Mouse (Mus musculus) midbrain, embryonic 12.5 days (tissue): ENCODE measurements around the gene Inip. TPM values are rescaled to one million over a fixed set of nuclear protein-coding genes. Genes with fewer than 3 reads are reported as not detected.

Experiments used
- ATAC-seq: fragments of 200-750 bp; cut with Nextera tagmentation; 2 replicates; pipeline ENCODE4 v1.8.0; 2017; ENCODE audit warnings: low read depth, moderate TSS enrichment, moderate library complexity; ENCODE audit not compliant: low FRiP score
- H3K27ac ChIP-seq: fragments of 300-500 bp; sonication (generic); replicated peaks from 2 replicates; pipeline ENCODE4 v1.5.1; 2016; ENCODE audit warnings: mild to moderate bottlenecking
- H3K27me3 ChIP-seq: fragments of 300-500 bp; sonication (generic); 2 replicates; pipeline ENCODE4 v1.6.1; 2016; ENCODE audit warnings: mild to moderate bottlenecking
- H3K36me3 ChIP-seq: fragments of 300-500 bp; sonication (generic); 2 replicates; pipeline ENCODE4 v1.6.1; 2016
- H3K4me1 ChIP-seq: fragments of 300-500 bp; sonication (generic); 2 replicates; pipeline ENCODE4 v1.6.1; 2016
- H3K4me2 ChIP-seq: fragments of 300-500 bp; sonication (generic); replicated peaks from 2 replicates; pipeline ENCODE4 v1.6.1; 2016; ENCODE audit warnings: mild to moderate bottlenecking, moderate library complexity
- H3K4me3 ChIP-seq: fragments of 300-500 bp; sonication (generic); 2 replicates; pipeline ENCODE4 v1.5.1; 2016; ENCODE audit warnings: mild to moderate bottlenecking
- H3K9ac ChIP-seq: fragments of 300-500 bp; sonication (generic); replicated peaks from 2 replicates; pipeline ENCODE4 v1.6.1; 2016; ENCODE audit warnings: mild to moderate bottlenecking, moderate library complexity
- H3K9me3 ChIP-seq: fragments of 300-500 bp; sonication (generic); 2 replicates; pipeline ENCODE4 v1.6.1; 2016; ENCODE audit warnings: mild to moderate bottlenecking
- WGBS: fragments of 180-500 bp; shearing (Covaris S2); methylation state at CpG from one replicate; pipeline ENCODE4 v1.1.7; 2016; 5-methylcytosine and 5-hydroxymethylcytosine counted together
- polyA plus RNA-seq: library from polyadenylated mRNA; unstranded; fragments of >200 nt; fragmentation: Nextera tagmentation; extraction: Ambion mirVana; gene quantifications from 2 replicates; pipeline ENCODE4 v1.2.1, GENCODE M21; 2016

Inip gene
- polyA plus RNA-seq, 1 experiment from 2014 or later = 94.5 TPM

DNA sequence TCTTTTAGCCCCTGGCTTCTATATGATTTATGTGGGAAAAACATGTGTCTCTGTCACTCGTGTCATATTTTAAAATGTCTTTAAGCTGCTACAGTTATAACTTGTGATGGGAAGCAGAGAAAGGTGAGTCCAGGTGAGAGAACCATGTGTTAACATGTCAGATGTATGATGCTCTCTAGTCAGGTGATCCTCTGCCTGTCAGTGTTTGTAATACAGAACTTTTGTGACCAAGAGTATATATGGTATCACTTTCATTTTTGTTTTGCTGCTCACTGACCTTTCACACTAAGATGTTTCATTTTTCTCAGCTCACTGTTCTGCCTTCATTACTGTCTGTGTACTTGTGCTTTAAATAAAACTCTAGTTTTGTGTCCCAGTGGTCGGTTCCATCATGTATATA lies 72.5 kb downstream of the Inip start:
- Histone ChIP-seq H3K27ac (no peak overlapping the region), H3K36me3 (no peaks in the 10 kb centered on the region), H3K4me2 (no peak overlapping the region), H3K9ac (no peak overlapping the region), H3K4me3 (no peak overlapping the region), H3K27me3 (no peaks in the 10 kb centered on the region), H3K9me3 (no peaks in the 10 kb centered on the region), H3K4me1 (peaks cover 10% of the 10 kb centered on the region)
- ATAC-seq = no peak
- 89% methylated on average over 2 of the region's 2 CpGs for WGBS

DNA sequence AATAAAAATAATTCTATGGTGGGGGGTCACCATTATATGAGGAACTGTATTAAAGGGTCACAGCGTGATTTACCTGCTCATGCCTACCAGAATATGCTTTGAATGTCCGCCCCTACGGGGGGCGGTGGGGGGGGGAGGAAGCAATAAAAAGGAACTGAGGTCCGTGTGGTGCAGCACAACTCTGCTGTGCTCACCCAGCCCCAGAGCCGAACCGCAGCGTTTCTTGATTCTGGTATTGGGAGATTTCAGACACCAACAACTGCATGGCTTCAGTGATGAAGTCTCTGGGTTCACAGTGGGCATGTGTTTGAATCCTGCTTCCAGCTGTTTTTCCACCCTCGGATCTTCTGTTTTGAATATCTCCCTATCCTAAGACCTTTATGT lies 73.5 kb downstream of the Inip start:
- peaks cover 10% of the 10 kb centered on the region for H3K4me1 ChIP-seq
- peak; percentile 23; the same call in 1 of the 2 replicates for ATAC-seq
- H3K9ac ChIP-seq = no peak overlapping the region
- 71% methylated on average over 9 of the region's 9 CpGs for WGBS
- no peak overlapping the region for H3K4me3 ChIP-seq
- H3K36me3 ChIP-seq = no peaks in the 10 kb centered on the region
- no peak overlapping the region for H3K4me2 ChIP-seq
- no peaks in the 10 kb centered on the region for H3K27me3 ChIP-seq
- H3K9me3 ChIP-seq = no peaks in the 10 kb centered on the region
- H3K27ac ChIP-seq = no peak overlapping the region

DNA sequence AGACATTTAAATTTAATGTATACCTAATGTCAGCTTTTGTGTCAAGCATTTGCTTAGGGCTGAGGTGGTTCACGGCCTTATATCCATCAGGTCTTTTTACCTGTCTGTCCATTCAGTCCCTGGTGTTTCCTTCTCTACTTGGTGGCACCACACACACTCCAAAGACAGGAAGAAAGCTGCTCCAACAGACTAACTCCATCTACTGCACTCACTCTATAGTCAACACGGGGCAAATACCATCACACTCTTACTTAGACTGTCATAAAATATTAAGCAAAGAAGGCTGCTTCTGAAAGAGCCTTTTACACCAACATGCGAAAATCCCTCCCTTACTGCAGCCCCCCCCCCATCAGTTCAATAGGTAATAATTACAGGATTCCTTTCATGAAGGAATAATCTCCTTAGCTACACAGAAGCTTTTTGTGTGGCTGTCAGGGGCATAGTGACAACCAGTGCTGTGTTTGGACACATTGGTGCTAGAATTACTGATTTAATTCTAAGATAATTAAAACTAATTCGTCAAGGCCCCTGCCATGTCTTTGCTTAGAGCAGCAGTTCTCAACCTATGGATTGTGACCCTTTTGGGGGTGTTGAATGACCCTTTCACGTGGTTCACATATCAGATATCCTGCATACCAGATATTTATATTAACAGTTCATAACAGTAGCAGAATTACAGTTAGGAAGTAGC lies 74.1 kb downstream of the Inip start:
- Histone ChIP-seq H3K4me2 (no peak overlapping the region), H3K27me3 (no peaks in the 10 kb centered on the region), H3K4me3 (no peak overlapping the region), H3K36me3 (no peaks in the 10 kb centered on the region), H3K4me1 (peaks cover 10% of the 10 kb centered on the region), H3K9me3 (no peaks in the 10 kb centered on the region), H3K27ac (no peak overlapping the region), H3K9ac (no peak overlapping the region)
- 34% methylated on average over 5 of the region's 5 CpGs for WGBS
- ATAC-seq = peak; percentile 52; the same call in 1 of the 2 replicates

DNA sequence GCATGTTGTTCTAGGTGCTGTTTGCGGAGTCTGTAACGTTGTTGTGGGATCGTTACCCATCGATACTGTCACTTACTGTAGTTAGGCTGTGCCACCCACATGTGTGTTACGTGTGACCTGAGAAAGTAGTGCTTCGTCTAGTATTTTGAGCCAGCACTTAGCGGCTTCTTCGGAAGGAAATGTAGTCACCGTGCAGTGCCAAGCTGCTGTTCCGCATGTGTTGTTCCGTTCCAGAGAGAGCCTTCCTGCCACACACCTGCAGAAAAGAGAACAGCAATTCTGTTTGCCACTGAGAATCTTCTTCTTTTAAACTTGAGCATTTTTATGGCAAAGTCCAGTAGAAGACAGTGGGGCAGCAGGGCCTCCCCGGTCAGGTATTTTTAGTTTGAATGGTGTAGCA lies 74.9 kb downstream of the Inip start:
- peaks cover 10% of the 10 kb centered on the region for H3K4me1 ChIP-seq
- H3K4me3 ChIP-seq = no peak overlapping the region
- H3K4me2 ChIP-seq = no peak overlapping the region
- H3K9ac ChIP-seq = no peak overlapping the region
- no peaks in the 10 kb centered on the region for H3K9me3 ChIP-seq
- no peak overlapping the region for H3K27ac ChIP-seq
- no peak for ATAC-seq
- H3K27me3 ChIP-seq = no peaks in the 10 kb centered on the region
- H3K36me3 ChIP-seq = no peaks in the 10 kb centered on the region
- WGBS = 94% methylated on average over 12 of the region's 12 CpGs

DNA sequence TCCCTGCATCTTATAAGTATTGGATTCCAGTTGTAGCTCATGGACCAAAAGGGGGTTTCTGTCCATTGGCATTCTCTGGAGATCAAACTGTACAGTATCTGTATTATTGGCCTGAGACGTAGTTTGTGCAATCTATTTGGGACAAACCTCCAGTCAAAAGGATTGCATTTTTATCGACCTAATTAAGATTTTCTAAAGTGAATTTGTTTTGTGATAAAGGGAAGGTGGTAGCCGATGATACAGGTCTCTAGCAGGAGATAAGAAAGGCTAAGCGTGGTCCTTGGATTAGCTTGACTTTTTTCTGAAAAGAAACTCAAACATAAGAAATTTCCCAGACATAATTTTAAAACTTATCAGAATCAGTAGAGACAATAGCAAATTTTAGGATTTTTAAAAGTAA lies 75.8 kb downstream of the Inip start:
- WGBS = 91% methylated on average over 4 of the region's 4 CpGs
- Histone ChIP-seq H3K27me3 (no peaks in the 10 kb centered on the region), H3K4me3 (no peak overlapping the region), H3K4me1 (peaks cover 10% of the 10 kb centered on the region), H3K9me3 (no peaks in the 10 kb centered on the region), H3K9ac (no peak overlapping the region), H3K4me2 (no peak overlapping the region), H3K36me3 (no peaks in the 10 kb centered on the region), H3K27ac (no peak overlapping the region)
- ATAC-seq = no peak

DNA sequence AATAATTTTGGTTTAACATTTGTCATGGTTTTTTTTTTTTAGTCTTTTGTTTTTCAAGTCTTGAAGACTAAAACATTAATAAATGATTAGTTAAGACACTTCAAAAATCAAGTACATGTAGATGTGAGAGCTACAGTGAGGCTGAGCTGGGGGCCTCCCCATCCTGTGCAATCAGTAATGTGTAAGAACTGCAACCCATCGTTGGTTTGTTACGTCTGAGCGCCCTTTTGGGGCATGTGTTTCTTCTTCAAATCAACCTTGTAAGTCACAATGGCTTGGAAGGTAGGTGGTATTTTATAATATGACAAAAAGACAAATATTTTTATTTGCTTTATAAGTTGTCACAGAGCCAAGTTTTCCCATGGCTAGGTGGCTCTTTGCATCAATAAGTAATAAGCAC lies 79.6 kb downstream of the Inip start:
- H3K36me3 ChIP-seq = peaks cover 7% of the 10 kb centered on the region
- no peak overlapping the region for H3K4me3 ChIP-seq
- H3K9ac ChIP-seq = no peak overlapping the region
- ATAC-seq = no peak
- no peak overlapping the region for H3K27ac ChIP-seq
- no peak overlapping the region for H3K4me2 ChIP-seq
- WGBS = 85% methylated on average over 3 of the region's 3 CpGs
- peaks cover 18% of the 10 kb centered on the region for H3K4me1 ChIP-seq
- H3K27me3 ChIP-seq = no peaks in the 10 kb centered on the region
- no peaks in the 10 kb centered on the region for H3K9me3 ChIP-seq

Other genes starting within 250 kb of the Inip start
- gene Hsdl2, start 220.0 kb downstream of the Inip start, polyA plus RNA-seq = 30.0 and 30.4 TPM in 2 replicates
- 60.5 and 69.0 TPM in 2 replicates for gene E130308A19Rik, start 175.4 kb downstream of the Inip start, polyA plus RNA-seq
- 14.5 and 18.4 TPM in 2 replicates for gene Snx30, start 4.3 kb upstream of the Inip start, polyA plus RNA-seq
- not detected in 2 replicates for gene Slc46a2, start 113.5 kb upstream of the Inip start, polyA plus RNA-seq
- not detected in 2 replicates for gene Mup4, start 159.1 kb upstream of the Inip start, polyA plus RNA-seq
- gene Mup6, start 162.7 kb upstream of the Inip start, polyA plus RNA-seq = not detected in 2 replicates